Mouse (Mus musculus): Measurements from ENCODE around the gene Rundc3b.

Rundc3b gene

DNA sequence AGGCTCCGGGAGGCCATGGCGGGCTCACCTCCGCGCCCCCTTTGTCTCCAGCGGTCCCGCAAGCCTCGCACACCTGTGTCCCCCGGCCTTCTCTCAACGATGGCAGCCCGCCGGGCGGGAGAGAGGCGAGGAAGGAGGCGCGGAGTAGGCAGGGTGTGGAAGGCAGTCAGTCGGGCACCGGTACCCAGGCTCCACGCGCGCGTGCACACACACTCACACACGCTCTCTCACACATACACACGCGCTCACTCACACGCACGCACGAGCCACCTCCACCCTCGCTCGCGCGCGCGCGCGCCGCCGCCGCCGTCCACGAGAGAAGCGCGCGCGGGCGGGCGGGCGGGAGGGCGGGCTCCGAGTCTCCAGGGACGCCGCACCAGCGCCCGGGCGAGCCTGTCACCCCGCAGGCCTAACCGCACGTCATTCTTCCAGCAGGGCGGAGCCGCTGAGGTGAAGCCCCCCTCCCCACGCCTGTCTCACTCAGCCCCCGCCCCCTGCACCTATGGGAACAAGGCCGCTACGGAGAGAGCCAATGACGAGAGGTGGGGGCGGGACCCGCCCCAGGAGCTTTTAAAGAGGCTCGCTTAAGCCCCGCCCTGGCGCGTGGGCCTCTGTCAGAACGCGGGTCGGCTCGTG is at the start of gene Rundc3b:
Gene Rundc3b (minus strand): TSS at position 357 of the 636 bp plus-strand sequence.
- peak; percentile 97 for DNase-seq (ENCODE audit: low read depth, low spot score)

DNA sequence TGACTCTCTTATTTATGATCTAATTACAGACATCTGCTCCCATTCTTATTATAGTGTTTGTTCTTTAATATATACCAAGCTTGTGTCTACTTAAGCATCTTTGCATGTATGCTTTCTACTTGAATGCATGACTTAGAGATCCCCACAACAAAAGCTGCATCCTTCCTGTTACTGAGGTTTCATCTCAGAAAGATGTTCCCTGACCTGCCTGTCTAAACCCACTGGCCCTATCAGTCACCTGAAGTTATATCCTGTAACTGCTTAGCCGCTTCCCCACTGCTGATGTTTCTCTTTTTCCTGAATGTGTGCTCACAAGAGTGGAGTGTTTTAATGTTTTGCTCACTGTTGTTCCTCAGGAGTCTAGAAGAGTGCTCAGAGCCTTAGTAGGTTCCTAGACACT is 46.9 kb upstream of the Rundc3b start:
- peak; percentile 63 for DNase-seq (ENCODE audit: low read depth, low spot score)

GRCm38 (mm10) chr5:8667758-8668474 is 45.2 kb upstream of the Rundc3b start:
- no peak for DNase-seq (ENCODE audit: low read depth, low spot score)

DNA sequence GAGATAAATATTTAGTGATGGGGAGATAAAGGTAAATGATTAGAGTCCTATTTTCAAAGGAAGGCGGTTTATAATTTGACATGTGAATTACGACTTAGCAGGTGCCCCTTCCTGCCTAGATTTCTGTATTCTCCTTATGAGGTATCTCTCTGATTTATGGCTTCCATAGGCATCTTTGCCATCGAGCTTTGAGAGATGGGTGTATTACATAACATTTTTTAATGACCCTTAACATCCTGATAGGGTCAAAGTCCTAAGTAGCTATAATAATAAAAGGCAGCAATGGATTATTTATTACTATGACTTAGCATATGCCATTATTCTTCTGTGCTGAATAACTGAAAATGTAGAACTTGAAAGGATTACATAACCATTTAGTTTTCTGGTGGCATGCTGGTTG is 41.9 kb upstream of the Rundc3b start:
- no peak for DNase-seq (ENCODE audit: low read depth, low spot score)

GRCm38 (mm10) chr5:8660738-8661151 is 38.0 kb upstream of the Rundc3b start:
- no peak for DNase-seq (ENCODE audit: low read depth, low spot score)

- peak; percentile 60 for DNase-seq (ENCODE audit: low read depth, low spot score)
Measured at GRCm38 (mm10) chr5:8659911-8660737, 37.4 kb upstream of the Rundc3b start, which contains the start of gene Abcb1a. Gene Abcb1a (plus strand): TSS chr5:8660077.

- peak; percentile 6 for DNase-seq (ENCODE audit: low read depth, low spot score)
Measured at GRCm38 (mm10) chr5:8652085-8652484, 29.3 kb upstream of the Rundc3b start.

DNA sequence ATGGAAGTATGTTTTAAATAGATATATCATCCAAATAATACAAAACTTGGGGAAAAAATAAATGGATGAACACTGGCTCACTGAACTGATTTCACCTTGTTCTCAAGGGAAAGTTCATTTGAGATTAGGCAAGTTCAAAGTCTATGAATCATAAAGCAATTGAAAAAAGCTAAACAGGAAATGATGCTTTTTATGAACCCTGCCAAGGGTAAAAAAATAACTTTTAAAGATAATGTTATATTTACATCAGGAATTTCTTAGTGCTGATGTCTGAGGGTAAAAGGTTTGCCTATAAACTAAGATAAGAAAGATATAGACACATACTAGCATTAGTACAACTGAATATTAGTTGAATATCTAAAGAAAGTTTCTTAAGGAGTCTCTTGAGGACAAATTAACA is 26.0 kb upstream of the Rundc3b start:
- DNase-seq (ENCODE audit: low read depth, low spot score): peak; percentile 15

DNA sequence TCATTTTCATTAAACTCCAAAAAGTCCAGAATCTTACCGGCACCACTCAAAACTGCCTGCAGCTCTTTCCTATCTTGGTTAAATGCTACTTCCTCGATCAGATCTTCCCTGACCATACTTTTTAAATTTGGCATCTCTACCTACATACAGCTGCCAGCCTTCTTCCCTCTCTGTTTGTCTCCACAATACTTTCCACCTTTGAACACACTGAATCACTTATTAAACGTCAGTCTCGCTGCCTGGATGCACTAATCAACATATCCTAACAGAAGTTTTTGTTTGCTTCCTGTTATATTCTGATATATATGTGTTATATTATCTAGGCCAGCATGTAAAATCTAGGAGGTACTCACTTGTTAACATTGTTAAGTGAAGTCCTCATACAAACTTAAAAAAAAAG is 25.5 kb upstream of the Rundc3b start:
- no peak for DNase-seq (ENCODE audit: low read depth, low spot score)

- no peak for DNase-seq (ENCODE audit: low read depth, low spot score)
Measured at GRCm38 (mm10) chr5:8634489-8634975, 11.8 kb upstream of the Rundc3b start.

- no peak for DNase-seq (ENCODE audit: low read depth, low spot score)
Measured at GRCm38 (mm10) chr5:8632901-8633300, 10.1 kb upstream of the Rundc3b start.

- DNase-seq (ENCODE audit: low read depth, low spot score): peak; percentile 74
Measured at GRCm38 (mm10) chr5:8622071-8622595, 619 bp downstream of the Rundc3b start.

DNA sequence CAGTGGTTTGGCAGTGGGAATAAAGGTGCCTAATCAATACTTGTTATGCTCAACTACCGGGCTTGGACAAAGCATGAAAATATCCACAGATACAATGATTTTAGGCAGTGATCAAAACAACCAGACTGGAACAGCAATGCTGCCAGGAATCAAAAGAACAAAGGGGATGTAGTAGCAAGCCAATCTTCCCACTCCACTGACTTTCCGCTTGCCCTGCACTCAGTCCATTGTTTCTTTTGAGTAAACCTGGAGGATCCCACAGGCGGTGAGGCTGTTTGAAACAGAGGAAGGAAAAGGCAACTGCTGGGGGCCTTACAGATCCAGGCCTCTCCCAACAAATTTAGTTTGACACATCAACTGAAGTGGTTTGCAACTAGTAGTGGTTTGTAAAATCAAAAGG is 51.6 kb downstream of the Rundc3b start:
- no peak for DNase-seq (ENCODE audit: low read depth, low spot score)

- DNase-seq (ENCODE audit: low read depth, low spot score): no peak
Measured at GRCm38 (mm10) chr5:8566867-8567266, 55.9 kb downstream of the Rundc3b start.

GRCm38 (mm10) chr5:8544512-8544911 is 78.2 kb downstream of the Rundc3b start:
- no peak for DNase-seq (ENCODE audit: low read depth, low spot score)

DNA sequence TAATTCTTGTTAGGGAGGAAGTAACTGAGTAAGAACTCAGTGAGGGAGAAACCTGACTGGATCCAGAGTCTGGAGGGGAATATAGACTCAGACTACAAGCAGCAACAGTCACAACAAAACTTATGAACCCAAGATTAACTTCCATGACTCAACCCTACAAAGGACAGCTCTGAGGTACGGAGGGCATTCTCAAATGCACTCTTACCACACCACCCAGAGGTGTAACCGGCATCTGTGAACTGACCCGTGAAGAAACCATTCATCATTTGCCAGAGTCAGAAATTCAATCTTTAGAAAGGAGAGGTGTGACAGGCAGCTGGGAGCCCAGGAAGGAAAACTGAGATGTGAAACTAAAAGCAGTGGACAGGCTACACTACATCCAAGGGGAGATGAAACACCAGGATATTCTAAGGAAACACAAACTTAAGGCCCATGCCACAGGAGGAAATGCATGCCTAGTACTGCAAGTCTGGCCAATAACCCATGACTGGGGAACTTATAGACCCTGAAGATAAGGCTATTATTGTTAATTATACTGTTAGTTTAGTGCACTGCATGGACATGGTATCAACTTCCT is 80.0 kb downstream of the Rundc3b start:
- DNase-seq (ENCODE audit: low read depth, low spot score): no peak

GRCm38 (mm10) chr5:8541120-8542117 is 81.3 kb downstream of the Rundc3b start:
- DNase-seq (ENCODE audit: low read depth, low spot score): no peak

- DNase-seq (ENCODE audit: low read depth, low spot score): no peak
Measured at GRCm38 (mm10) chr5:8519006-8519405, 103.7 kb downstream of the Rundc3b start.

GRCm38 (mm10) chr5:8491778-8492177 is 131.0 kb downstream of the Rundc3b start:
- DNase-seq (ENCODE audit: low read depth, low spot score): no peak

DNA sequence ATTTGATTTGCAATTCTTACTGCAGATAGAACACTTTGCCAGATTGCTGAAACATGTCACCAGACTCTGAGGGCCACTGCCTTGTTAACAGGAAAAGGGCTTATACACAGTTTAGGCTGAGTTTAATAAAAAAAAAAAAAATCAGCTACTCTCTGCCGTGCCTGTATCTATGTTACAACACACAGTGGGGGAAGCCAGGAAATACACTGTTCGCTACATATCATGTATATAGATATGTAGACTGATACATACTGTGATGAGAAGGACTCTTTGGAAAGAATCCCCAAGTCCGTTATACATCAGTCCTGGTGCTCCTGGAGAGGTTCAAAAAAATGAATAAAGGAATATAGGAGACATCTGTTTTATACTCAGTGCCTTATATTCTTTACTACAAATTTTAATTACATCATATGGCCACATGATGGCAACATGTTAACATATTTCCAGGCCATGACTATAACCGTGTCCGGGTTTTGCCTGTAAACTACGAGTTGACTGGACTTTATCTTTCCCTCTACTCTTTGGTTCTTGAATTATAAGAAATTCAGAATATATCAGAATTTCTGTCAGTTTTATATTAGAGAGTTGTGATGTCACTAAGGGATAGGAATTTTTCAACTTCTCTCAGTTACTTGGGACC is 133.2 kb downstream of the Rundc3b start:
- peak; percentile 44 for DNase-seq (ENCODE audit: low read depth, low spot score)
